Mouse (Mus musculus): ENCODE data around the gene Mcf2l. TPM values are rescaled to one million over a fixed set of nuclear protein-coding genes. Genes with fewer than 3 reads are reported as not detected.

The Mcf2l gene
- total RNA-seq, 2 experiments from 2014 or later = 225 to 238 TPM

- Histone ChIP-seq H3K4me3 (no peak overlapping the region), H3K27ac (no peak overlapping the region)
- no peak for DNase-seq (ENCODE audit: low spot score in 2 of 2)
- TF ChIP-seq CTCF (conservative IDR thresholded peaks at IDR 0.05) = no peak
Observed at GRCm38 (mm10) chr8:13007458-13007857, 133.9 kb downstream of the Mcf2l start.

DNA sequence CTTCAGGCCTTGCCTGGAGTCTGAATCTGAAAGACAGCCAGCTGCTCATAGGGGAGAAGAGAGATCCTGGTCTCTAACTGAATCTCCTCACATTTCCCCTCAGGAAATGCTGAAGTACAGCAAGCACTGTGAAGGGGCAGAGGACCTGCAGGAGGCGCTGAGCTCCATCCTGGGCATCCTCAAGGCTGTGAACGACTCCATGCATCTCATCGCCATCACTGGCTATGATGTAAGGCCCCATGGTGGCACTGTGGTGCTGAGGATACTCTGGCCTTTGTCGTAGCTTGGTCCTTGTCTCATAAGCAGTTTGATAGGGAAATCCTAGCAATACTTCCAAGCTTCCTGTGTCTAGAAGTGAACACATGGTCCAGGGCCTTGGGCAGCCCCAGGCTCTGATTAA is 136.7 kb downstream of the Mcf2l start:
- no peak overlapping the region for H3K4me3 ChIP-seq
- DNase-seq (ENCODE audit: low spot score in 2 of 2) = no peak
- H3K27ac ChIP-seq = no peak overlapping the region
- TF ChIP-seq CTCF (conservative IDR thresholded peaks at IDR 0.05) = peak; percentile 19; the same call in 1 of the 2 replicates

GRCm38 (mm10) chr8:13019560-13019959 is 146.0 kb downstream of the Mcf2l start:
- TF ChIP-seq CTCF (conservative IDR thresholded peaks at IDR 0.05) = peak; percentile 15; the same call in 1 of the 2 replicates
- Histone ChIP-seq H3K27ac (no peak overlapping the region), H3K4me3 (no peak overlapping the region)
- no peak for DNase-seq (ENCODE audit: low spot score in 2 of 2)

DNA sequence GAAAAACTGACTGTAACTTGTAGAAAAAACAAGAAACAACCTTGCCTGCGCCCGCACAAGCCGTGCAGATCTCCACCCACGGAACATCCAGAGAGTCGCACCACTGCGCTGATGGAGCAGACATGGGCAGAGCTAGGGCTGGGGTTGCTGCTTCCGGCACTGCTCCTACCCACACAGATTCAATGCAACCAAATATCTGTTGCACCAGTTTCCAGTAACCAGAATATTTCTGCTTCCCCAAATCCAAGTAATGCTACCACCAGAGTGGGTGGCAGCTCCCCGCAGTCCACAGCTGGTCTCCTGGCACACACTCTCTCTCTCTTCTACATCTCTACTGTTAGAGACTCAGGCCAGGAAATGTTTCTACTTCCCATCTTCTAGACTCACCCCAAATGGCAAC is 148.2 kb downstream of the Mcf2l start:
- peak; percentile 19 to 45 for DNase-seq (ENCODE audit: low spot score in 2 of 2)
- H3K27ac ChIP-seq = peak overlapping the region; percentile 53
- TF ChIP-seq CTCF (conservative IDR thresholded peaks at IDR 0.05) = no peak
- no peak overlapping the region for H3K4me3 ChIP-seq

DNA sequence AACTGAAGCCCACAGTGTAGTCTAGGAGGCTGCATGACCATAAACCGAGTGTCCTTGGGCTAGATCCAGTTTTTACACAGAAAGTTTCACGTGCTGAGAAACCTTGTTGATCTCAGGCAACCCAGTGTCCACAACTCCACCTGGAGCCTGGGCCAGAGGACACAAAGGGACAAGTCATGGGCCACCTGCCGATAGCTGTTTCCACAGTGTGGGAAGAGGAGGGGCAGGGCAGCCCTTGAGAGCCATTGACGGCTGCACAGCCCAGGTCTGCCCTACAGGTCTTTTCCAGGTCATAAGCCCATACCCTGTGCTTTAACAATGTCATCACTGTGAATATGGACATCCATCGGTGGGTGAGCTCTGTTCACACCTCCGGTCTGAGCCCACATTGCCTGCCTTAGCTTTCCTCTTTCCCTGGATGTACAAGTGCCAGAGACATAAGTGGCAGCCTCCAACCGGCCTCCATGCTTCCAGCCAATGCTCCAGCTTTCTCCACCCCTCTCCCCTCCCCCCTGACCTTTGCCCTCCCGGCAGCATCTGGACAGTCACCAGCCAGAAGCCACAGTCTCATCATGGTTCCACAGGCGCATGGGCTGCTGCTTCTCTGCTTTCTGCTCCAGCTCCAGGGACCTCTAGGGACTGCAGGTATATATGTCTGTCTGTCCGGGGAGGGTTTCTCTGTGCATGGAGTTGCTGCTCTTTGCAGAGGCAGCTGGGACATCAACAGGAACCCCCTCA is 152.1 kb downstream of the Mcf2l start, which contains the start of gene F7:
Gene F7 (plus strand): TSS at position 548 of the 738 bp plus-strand sequence.
- Histone ChIP-seq H3K27ac (no peak within 1 kb of the TSS), H3K4me3 (no peak within 1 kb of the TSS)
- no peak for DNase-seq (ENCODE audit: low spot score in 2 of 2)
- no peak for TF ChIP-seq CTCF (conservative IDR thresholded peaks at IDR 0.05)

DNA sequence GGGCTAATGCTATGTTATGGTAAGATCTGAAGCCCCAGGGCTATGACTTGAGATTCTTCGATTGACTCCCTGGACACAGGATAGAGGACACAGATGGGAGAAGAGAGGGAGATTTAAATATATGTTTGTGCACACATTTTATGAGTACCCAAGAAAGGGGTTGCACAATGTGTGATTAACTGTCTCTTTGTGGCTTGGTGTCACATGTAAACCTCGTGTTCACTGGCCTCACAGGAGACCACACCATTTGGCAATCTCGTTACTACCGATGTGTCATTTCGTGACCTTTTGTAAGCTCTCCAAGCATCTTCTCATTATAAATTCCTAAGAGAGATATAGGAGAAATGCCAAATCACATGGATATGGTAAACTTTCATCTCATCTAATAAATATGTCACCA is 154.0 kb downstream of the Mcf2l start:
- DNase-seq (ENCODE audit: low spot score in 2 of 2) = no peak
- no peak for TF ChIP-seq CTCF (conservative IDR thresholded peaks at IDR 0.05)
- Histone ChIP-seq H3K27ac (no peak overlapping the region), H3K4me3 (no peak overlapping the region)

GRCm38 (mm10) chr8:13028482-13028881 is 154.9 kb downstream of the Mcf2l start:
- no peak for TF ChIP-seq CTCF (conservative IDR thresholded peaks at IDR 0.05)

GRCm38 (mm10) chr8:13036346-13036812 is 162.8 kb downstream of the Mcf2l start:
- no peak for TF ChIP-seq CTCF (conservative IDR thresholded peaks at IDR 0.05)
- Histone ChIP-seq H3K4me3 (no peak overlapping the region), H3K27ac (peak overlapping the region; percentile 82)
- DNase-seq (ENCODE audit: low spot score in 2 of 2) = peak; percentile 60 to 73

More at GRCm38 (mm10) chr8:13028482-13028881, 154.9 kb downstream of the Mcf2l start:
- H3K4me3 ChIP-seq = no peak overlapping the region
- H3K27ac ChIP-seq = peak overlapping the region; percentile 36; the same call in 1 of the 2 replicates
- DNase-seq (ENCODE audit: low spot score in 2 of 2) = peak; percentile 46 to 58

DNA sequence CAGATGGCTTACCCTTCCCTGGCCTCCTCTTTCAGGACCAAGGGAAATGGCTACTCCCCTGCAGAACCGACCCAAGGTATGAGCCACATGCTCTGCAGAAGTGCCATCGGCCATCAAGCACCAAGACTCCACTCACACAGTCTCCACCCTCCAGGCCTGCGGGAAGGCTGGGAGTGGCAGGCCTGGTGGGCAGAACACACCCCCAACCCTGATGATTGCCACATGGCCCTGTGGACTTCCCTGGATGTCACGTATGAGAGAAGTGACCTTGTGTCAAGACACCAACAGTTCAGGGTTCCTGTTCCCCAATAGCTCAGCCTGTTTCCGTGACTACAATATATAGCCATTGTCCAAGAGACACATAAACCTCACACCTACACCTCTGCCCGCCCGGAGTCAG is 163.4 kb downstream of the Mcf2l start, which contains the start of gene F10:
Gene F10 (plus strand): TSS at position 294 of the 400 bp plus-strand sequence.
- no peak for TF ChIP-seq CTCF (conservative IDR thresholded peaks at IDR 0.05)
- Histone ChIP-seq H3K27ac (peak within 1 kb of the TSS; percentile 82), H3K4me3 (no peak within 1 kb of the TSS)
- DNase-seq (ENCODE audit: low spot score in 2 of 2) = no peak

DNA sequence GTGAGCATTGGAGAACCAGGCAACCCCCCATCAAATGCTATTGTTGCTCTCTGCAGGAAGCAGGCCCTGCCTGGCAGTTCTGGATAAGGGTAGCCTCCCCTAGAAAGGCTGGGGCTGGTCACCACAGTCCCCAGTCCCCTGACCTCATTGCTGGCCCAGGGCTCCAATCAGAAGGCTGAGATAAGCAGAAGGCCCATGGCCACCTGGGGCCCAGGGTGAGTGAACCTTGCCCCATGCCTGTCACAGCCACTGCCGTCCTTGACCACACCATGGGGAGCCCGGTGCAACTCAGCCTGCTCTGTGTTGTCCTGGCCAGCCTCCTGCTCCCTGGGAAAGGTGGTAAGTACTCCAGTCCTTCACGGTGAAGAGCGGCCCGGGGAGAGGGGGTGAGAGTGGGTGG is 164.0 kb downstream of the Mcf2l start:
- no peak for TF ChIP-seq CTCF (conservative IDR thresholded peaks at IDR 0.05)
- no peak overlapping the region for H3K27ac ChIP-seq
- DNase-seq (ENCODE audit: low spot score in 2 of 2) = no peak
- H3K4me3 ChIP-seq = no peak overlapping the region

DNA sequence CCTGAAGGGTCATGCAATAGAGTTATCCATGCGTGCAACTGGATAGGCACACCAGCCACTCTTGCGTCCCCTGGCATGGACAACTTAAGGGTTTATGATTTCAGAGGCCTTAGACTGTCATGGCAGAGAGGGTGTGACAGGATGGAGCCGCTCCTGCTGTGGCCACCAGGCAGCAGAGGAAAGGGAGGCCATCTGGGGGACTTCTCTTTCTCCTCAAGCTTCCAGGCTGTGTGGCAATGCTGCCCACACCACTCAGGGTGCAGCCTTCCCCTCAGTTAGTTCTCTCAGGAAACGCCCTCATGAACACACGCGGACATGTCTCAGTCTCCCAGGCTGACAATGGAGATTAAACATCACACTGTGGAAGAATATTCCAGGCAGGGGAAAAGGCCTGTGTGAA is 165.4 kb downstream of the Mcf2l start:
- H3K4me3 ChIP-seq = no peak overlapping the region
- DNase-seq (ENCODE audit: low spot score in 2 of 2) = no peak
- H3K27ac ChIP-seq = no peak overlapping the region
- TF ChIP-seq CTCF (conservative IDR thresholded peaks at IDR 0.05) = no peak

- no peak for TF ChIP-seq CTCF (conservative IDR thresholded peaks at IDR 0.05)
- Histone ChIP-seq H3K4me3 (no peak overlapping the region), H3K27ac (no peak overlapping the region)
- DNase-seq (ENCODE audit: low spot score in 2 of 2) = no peak
Observed at GRCm38 (mm10) chr8:13041459-13041858, 167.9 kb downstream of the Mcf2l start.

DNA sequence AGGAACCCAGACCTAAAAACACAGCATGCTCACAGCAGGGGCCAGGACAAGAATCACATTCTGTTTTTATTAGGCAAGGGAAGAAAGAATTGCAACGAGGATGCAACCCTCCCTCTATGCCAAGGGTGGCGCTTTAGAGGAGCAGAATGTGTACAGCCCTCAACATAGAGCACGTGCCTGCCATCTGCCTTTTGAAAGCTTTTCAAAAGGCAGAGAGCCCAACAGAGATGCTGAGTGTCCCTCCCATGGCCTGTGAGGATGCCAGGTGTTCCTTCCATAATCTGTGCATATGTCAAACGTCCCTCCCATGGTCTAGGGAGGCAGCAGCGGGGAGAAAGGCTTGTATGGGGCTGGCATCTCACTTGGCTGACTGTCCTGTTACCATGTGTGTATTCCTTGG is 174.0 kb downstream of the Mcf2l start:
- DNase-seq (ENCODE audit: low spot score in 2 of 2) = no peak
- Histone ChIP-seq H3K4me3 (no peak overlapping the region), H3K27ac (no peak overlapping the region)
- no peak; the same call in 1 of the 2 replicates for TF ChIP-seq CTCF (conservative IDR thresholded peaks at IDR 0.05)

GRCm38 (mm10) chr8:13050550-13050949 is 176.9 kb downstream of the Mcf2l start:
- no peak for DNase-seq (ENCODE audit: low spot score in 2 of 2)
- Histone ChIP-seq H3K4me3 (no peak overlapping the region), H3K27ac (no peak overlapping the region)
- TF ChIP-seq CTCF (conservative IDR thresholded peaks at IDR 0.05) = no peak
